Mouse (Mus musculus): ENCODE measurements at regions not wholly inside any gene's neighbourhood (a gene's known extent, or its start where the extent isn't known, plus 50 kb on each side); places are given as distances from the start of the nearest gene placed in this dataset.
A peak's percentile ranks its signal among the peaks of the same experiment; 100 is the strongest.

GRCm38 (mm10) chr9:84178705-84179104, 253.8 kb downstream of the Bckdhb start:
- Histone ChIP-seq H3K36me3 (ENCODE audit: control insufficient read depth, insufficient read depth, low read length) (no peaks in the 10 kb centered on the region), H3K9me3 (ENCODE audit: control insufficient read depth, low read length) (0 out of 2 replicates have a peak, but pooled peaks cover 5% of the 10 kb centered on the region), H3K27ac (replicated peaks; ENCODE audit: low read depth, low read length) (no peak overlapping the region), H3K4me3 (replicated peaks; ENCODE audit: low read depth, low read length) (no peak overlapping the region), H3K4me2 (ENCODE audit: low read length) (no peak overlapping the region), H3K9ac (replicated peaks; ENCODE audit: low read length) (no peak overlapping the region), H3K4me1 (ENCODE audit: control insufficient read depth, insufficient read depth, low read length) (no peaks in the 10 kb centered on the region), H3K27me3 (ENCODE audit: control insufficient read depth, insufficient read depth, low read length) (no peaks in the 10 kb centered on the region)
- no peak for DNase-seq
- 89% methylated on average over 5 of the region's 5 CpGs for WGBS
- ATAC-seq (ENCODE audit: low FRiP score, low TSS enrichment), result no peak

GRCm38 (mm10) chr9:84179238-84179637, 254.3 kb downstream of the Bckdhb start:
- 55% methylated on average over 4 of the region's 4 CpGs for WGBS
- Histone ChIP-seq H3K4me2 (ENCODE audit: low read length) (no peak overlapping the region), H3K4me1 (ENCODE audit: control insufficient read depth, insufficient read depth, low read length) (no peaks in the 10 kb centered on the region), H3K27ac (replicated peaks; ENCODE audit: low read depth, low read length) (no peak overlapping the region), H3K27me3 (ENCODE audit: control insufficient read depth, insufficient read depth, low read length) (no peaks in the 10 kb centered on the region), H3K36me3 (ENCODE audit: control insufficient read depth, insufficient read depth, low read length) (no peaks in the 10 kb centered on the region), H3K9ac (replicated peaks; ENCODE audit: low read length) (no peak overlapping the region), H3K9me3 (ENCODE audit: control insufficient read depth, low read length) (0 out of 2 replicates have a peak, but pooled peaks cover 5% of the 10 kb centered on the region), H3K4me3 (replicated peaks; ENCODE audit: low read depth, low read length) (no peak overlapping the region)
- DNase-seq (no peak), ATAC-seq (ENCODE audit: low FRiP score, low TSS enrichment) (no peak)

- no peak overlapping the region for H3K27ac ChIP-seq (replicated peaks; ENCODE audit: low read depth, low read length)
- no peak for DNase-seq
- no peak overlapping the region for H3K4me3 ChIP-seq (replicated peaks; ENCODE audit: low read depth, low read length)
- WGBS, result 70% methylated on average over 6 of the region's 6 CpGs
- H3K9ac ChIP-seq (replicated peaks; ENCODE audit: low read length), result no peak overlapping the region
- H3K27me3 ChIP-seq (ENCODE audit: control insufficient read depth, insufficient read depth, low read length), result no peaks in the 10 kb centered on the region
- no peak for ATAC-seq (ENCODE audit: low FRiP score, low TSS enrichment)
- 0 out of 2 replicates have a peak, but pooled peaks cover 5% of the 10 kb centered on the region for H3K9me3 ChIP-seq (ENCODE audit: control insufficient read depth, low read length)
- H3K4me1 ChIP-seq (ENCODE audit: control insufficient read depth, insufficient read depth, low read length), result no peaks in the 10 kb centered on the region
- no peaks in the 10 kb centered on the region for H3K36me3 ChIP-seq (ENCODE audit: control insufficient read depth, insufficient read depth, low read length)
- H3K4me2 ChIP-seq (ENCODE audit: low read length), result no peak overlapping the region
These were observed 258.9 kb downstream of the Bckdhb start for GRCm38 (mm10) chr9:84183637-84184374.

- 86% methylated on average over 3 of the region's 3 CpGs for WGBS
- no peaks in the 10 kb centered on the region for H3K27me3 ChIP-seq (ENCODE audit: control insufficient read depth, insufficient read depth, low read length)
- ATAC-seq (ENCODE audit: low FRiP score, low TSS enrichment) (no peak), DNase-seq (no peak)
- H3K4me3 ChIP-seq (replicated peaks; ENCODE audit: low read depth, low read length), result no peak overlapping the region
- H3K9me3 ChIP-seq (ENCODE audit: control insufficient read depth, low read length), result no peaks in the 10 kb centered on the region
- no peak overlapping the region for H3K27ac ChIP-seq (replicated peaks; ENCODE audit: low read depth, low read length)
- no peaks in the 10 kb centered on the region for H3K36me3 ChIP-seq (ENCODE audit: control insufficient read depth, insufficient read depth, low read length)
- no peak overlapping the region for H3K4me2 ChIP-seq (ENCODE audit: low read length)
- H3K4me1 ChIP-seq (ENCODE audit: control insufficient read depth, insufficient read depth, low read length), result no peaks in the 10 kb centered on the region
- no peak overlapping the region for H3K9ac ChIP-seq (replicated peaks; ENCODE audit: low read length)
These were observed 262.6 kb downstream of the Bckdhb start for GRCm38 (mm10) chr9:84187531-84187930.

GRCm38 (mm10) chr9:84193405-84193804, 268.5 kb downstream of the Bckdhb start:
- WGBS, result 62% methylated on average over 1 of the region's 1 CpGs
- Histone ChIP-seq H3K4me3 (replicated peaks; ENCODE audit: low read depth, low read length) (no peak overlapping the region), H3K27me3 (ENCODE audit: control insufficient read depth, insufficient read depth, low read length) (no peaks in the 10 kb centered on the region), H3K9ac (replicated peaks; ENCODE audit: low read length) (no peak overlapping the region), H3K27ac (replicated peaks; ENCODE audit: low read depth, low read length) (no peak overlapping the region), H3K4me1 (ENCODE audit: control insufficient read depth, insufficient read depth, low read length) (0 out of 2 replicates have a peak, but pooled peaks cover 3% of the 10 kb centered on the region), H3K9me3 (ENCODE audit: control insufficient read depth, low read length) (no peaks in the 10 kb centered on the region), H3K36me3 (ENCODE audit: control insufficient read depth, insufficient read depth, low read length) (no peaks in the 10 kb centered on the region), H3K4me2 (ENCODE audit: low read length) (no peak overlapping the region)
- DNase-seq (no peak), ATAC-seq (ENCODE audit: low FRiP score, low TSS enrichment) (no peak)

- no peak overlapping the region for H3K4me3 ChIP-seq (replicated peaks; ENCODE audit: low read depth, low read length)
- no peaks in the 10 kb centered on the region for H3K36me3 ChIP-seq (ENCODE audit: control insufficient read depth, insufficient read depth, low read length)
- H3K9me3 ChIP-seq (ENCODE audit: control insufficient read depth, low read length), result no peaks in the 10 kb centered on the region
- H3K9ac ChIP-seq (replicated peaks; ENCODE audit: low read length), result no peak overlapping the region
- no peak overlapping the region for H3K4me2 ChIP-seq (ENCODE audit: low read length)
- no peak for DNase-seq
- 90% methylated on average over 4 of the region's 4 CpGs for WGBS
- H3K27ac ChIP-seq (replicated peaks; ENCODE audit: low read depth, low read length), result no peak overlapping the region
- no peaks in the 10 kb centered on the region for H3K27me3 ChIP-seq (ENCODE audit: control insufficient read depth, insufficient read depth, low read length)
- H3K4me1 ChIP-seq (ENCODE audit: control insufficient read depth, insufficient read depth, low read length), result 0 out of 2 replicates have a peak, but pooled peaks cover 3% of the 10 kb centered on the region
- ATAC-seq (ENCODE audit: low FRiP score, low TSS enrichment), result peak; percentile 31; the same call in 1 of the 2 replicates
These were observed 269.8 kb downstream of the Bckdhb start for GRCm38 (mm10) chr9:84194716-84195115.

- Histone ChIP-seq H3K9ac (replicated peaks; ENCODE audit: low read length) (no peak overlapping the region), H3K4me3 (replicated peaks; ENCODE audit: low read depth, low read length) (no peak overlapping the region), H3K4me2 (ENCODE audit: low read length) (no peak overlapping the region), H3K4me1 (ENCODE audit: control insufficient read depth, insufficient read depth, low read length) (0 out of 2 replicates have a peak, but pooled peaks cover 3% of the 10 kb centered on the region), H3K27me3 (ENCODE audit: control insufficient read depth, insufficient read depth, low read length) (no peaks in the 10 kb centered on the region), H3K36me3 (ENCODE audit: control insufficient read depth, insufficient read depth, low read length) (no peaks in the 10 kb centered on the region), H3K27ac (replicated peaks; ENCODE audit: low read depth, low read length) (no peak overlapping the region), H3K9me3 (ENCODE audit: control insufficient read depth, low read length) (no peaks in the 10 kb centered on the region)
- WGBS, result 32% methylated on average over 4 of the region's 4 CpGs
- DNase-seq (peak; percentile 10), ATAC-seq (ENCODE audit: low FRiP score, low TSS enrichment) (no peak)
These were observed 270.4 kb downstream of the Bckdhb start for GRCm38 (mm10) chr9:84195338-84195737.

GRCm38 (mm10) chr9:84200208-84200607, 275.3 kb downstream of the Bckdhb start:
- Histone ChIP-seq H3K9ac (replicated peaks; ENCODE audit: low read length) (no peak overlapping the region), H3K4me1 (ENCODE audit: control insufficient read depth, insufficient read depth, low read length) (no peaks in the 10 kb centered on the region), H3K27me3 (ENCODE audit: control insufficient read depth, insufficient read depth, low read length) (no peaks in the 10 kb centered on the region), H3K4me3 (replicated peaks; ENCODE audit: low read depth, low read length) (no peak overlapping the region), H3K9me3 (ENCODE audit: control insufficient read depth, low read length) (no peaks in the 10 kb centered on the region), H3K4me2 (ENCODE audit: low read length) (no peak overlapping the region), H3K36me3 (ENCODE audit: control insufficient read depth, insufficient read depth, low read length) (no peaks in the 10 kb centered on the region), H3K27ac (replicated peaks; ENCODE audit: low read depth, low read length) (no peak overlapping the region)
- DNase-seq (no peak), ATAC-seq (ENCODE audit: low FRiP score, low TSS enrichment) (no peak)
- 92% methylated on average over 3 of the region's 3 CpGs for WGBS

- no peak for DNase-seq
- ATAC-seq (ENCODE audit: low FRiP score, low TSS enrichment), result no peak
- 78% methylated on average over 3 of the region's 3 CpGs for WGBS
These were observed 279.1 kb downstream of the Bckdhb start for GRCm38 (mm10) chr9:84204056-84204455.

More at GRCm38 (mm10) chr9:84204056-84204455, 279.1 kb downstream of the Bckdhb start:
- H3K4me1 ChIP-seq (ENCODE audit: control insufficient read depth, insufficient read depth, low read length), result no peaks in the 10 kb centered on the region
- no peak overlapping the region for H3K9ac ChIP-seq (replicated peaks; ENCODE audit: low read length)
- H3K4me2 ChIP-seq (ENCODE audit: low read length), result no peak overlapping the region
- no peaks in the 10 kb centered on the region for H3K36me3 ChIP-seq (ENCODE audit: control insufficient read depth, insufficient read depth, low read length)
- no peaks in the 10 kb centered on the region for H3K27me3 ChIP-seq (ENCODE audit: control insufficient read depth, insufficient read depth, low read length)
- H3K4me3 ChIP-seq (replicated peaks; ENCODE audit: low read depth, low read length), result no peak overlapping the region
- H3K9me3 ChIP-seq (ENCODE audit: control insufficient read depth, low read length), result no peaks in the 10 kb centered on the region
- no peak overlapping the region for H3K27ac ChIP-seq (replicated peaks; ENCODE audit: low read depth, low read length)

Measured in midbrain, embryonic 14.5 days (tissue).